Mouse (Mus musculus): ENCODE results near the gene Ebpl.

DNA sequence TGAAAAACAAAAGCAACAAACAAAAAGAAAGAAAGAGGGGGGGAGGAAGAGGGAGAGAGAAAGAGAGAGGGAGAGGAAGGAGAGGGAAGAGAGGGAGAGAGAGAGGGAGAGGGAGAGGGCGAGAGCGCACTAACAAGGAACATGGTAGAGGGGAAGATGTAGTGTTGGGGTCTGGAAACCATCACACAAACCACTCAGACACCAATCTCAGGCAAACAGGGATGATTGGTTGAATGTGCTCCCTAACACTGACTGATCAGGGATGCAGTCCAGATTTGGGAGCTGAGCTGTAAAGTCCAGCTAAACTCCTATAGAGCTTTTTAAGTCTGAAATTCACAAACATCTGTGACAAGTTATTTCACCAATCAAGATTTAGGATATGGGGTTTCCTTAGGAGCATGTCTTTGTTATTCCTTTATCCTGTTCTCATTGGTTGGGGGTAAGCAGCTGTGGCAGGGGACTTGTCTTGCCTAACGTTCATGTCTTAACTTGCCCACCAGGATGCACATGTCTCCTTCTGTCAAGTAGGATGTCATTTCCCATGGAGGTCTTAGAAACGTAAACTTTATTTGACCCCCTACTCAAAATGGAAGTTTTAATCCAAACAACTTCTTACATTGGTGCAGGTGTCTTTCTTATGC lies 56.1 kb downstream of the Ebpl start:
- no peak for TF ChIP-seq CTCF (IDR thresholded peaks at IDR 0.05; ENCODE audit: low read depth)
- TF ChIP-seq EP300 (IDR thresholded peaks at IDR 0.05; ENCODE audit: low read depth) = no peak

All from liver, postnatal 0 days (tissue).